In the genomic region with DNA sequence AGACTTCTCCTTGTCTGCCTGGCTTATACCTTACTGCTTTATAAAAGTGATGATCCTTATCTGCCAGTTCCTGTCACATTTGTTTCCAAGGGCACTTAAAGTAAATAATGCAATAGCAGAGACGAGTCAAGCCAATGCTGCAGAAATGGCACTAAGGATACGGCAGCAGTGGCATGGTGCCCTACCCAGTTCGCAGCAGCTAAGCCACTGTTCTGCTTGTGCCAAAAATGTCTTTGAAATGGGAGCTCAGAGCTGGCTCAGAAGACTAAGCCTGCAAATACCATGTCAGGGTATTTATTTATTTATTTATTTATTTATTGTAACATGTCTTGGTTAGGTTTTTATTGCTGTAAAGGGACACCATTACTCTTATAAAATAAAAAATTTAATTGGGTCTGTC, we compare ENCODE assay signal across 18 mouse cellular contexts.
DNase-seq lines count a peak whose midpoint lies in the region; TF ChIP-seq lines count a peak whose summit lies in the region.
"Had no signal": no experiment of that assay in that cellular context is flagged by ENCODE, and none has a peak within 500 bp of the region (broad histone marks: within the 10 kb centered on the region; RNA-seq: fewer than 3 reads in every experiment).

No protein-coding gene starts in this region.

- H3K27ac ChIP-seq in liver, adult 2 months (replicated peaks; ENCODE audit: insufficient read depth, low read depth, low read length), result no peak overlapping the region
- peak overlapping the region; percentile 50; the same call in 1 of the 2 replicates for H3K27ac ChIP-seq in gastrocnemius, adult 2 months
- H3K27ac ChIP-seq: embryonic facial prominence, embryonic 12.5 days; hindbrain, embryonic 14.5 days; intestine, embryonic 15.5 days; limb, embryonic 15.5 days; macrophage had no signal

- no peaks in the 10 kb centered on the region for H3K79me2 ChIP-seq in liver, adult 2 months (ENCODE audit: control insufficient read depth, insufficient read depth, low read length)

- WGBS in liver, adult 2 months, result 33% methylated on average over 3 of the region's 3 CpGs

- H3K9ac ChIP-seq in liver, adult 2 months (ENCODE audit: low read depth, low read length), result no peak overlapping the region
- H3K9ac ChIP-seq: embryonic facial prominence, embryonic 12.5 days; hindbrain, embryonic 14.5 days; intestine, embryonic 15.5 days; limb, embryonic 15.5 days had no signal

- intact Hi-C loops in gastrocnemius, adult 2 months (cut with DNase I), result loop anchor here (10.0 kb wide), 1 partner anchor 137 kb away; the partner anchor contains the start of gene Tle1
- intact Hi-C loops in left cerebral cortex, postnatal 36 days (cut with DNase I), result loop anchor here (10.0 kb wide), 1 partner anchor 127 kb away; no protein-coding TSS in a partner anchor

- TF ChIP-seq POLR2A in liver, adult 2 months (IDR thresholded peaks at IDR 0.05; ENCODE audit: extremely low read depth, insufficient read depth, low read length), result no peak
- no peak for TF ChIP-seq POLR2A in brain, embryonic 14.5 days (IDR thresholded peaks at IDR 0.05; ENCODE audit: borderline replicate concordance, extremely low read depth, insufficient read depth, insufficient read length, poor library complexity, severe bottlenecking)

- no peak for TF ChIP-seq CTCF in liver, adult 2 months (IDR thresholded peaks at IDR 0.05; ENCODE audit: low read depth, low read length)
- TF ChIP-seq CTCF in brain, embryonic 14.5 days (IDR thresholded peaks at IDR 0.05; ENCODE audit: borderline replicate concordance, extremely low read depth, insufficient read depth, insufficient read length), result no peak
- no peak for TF ChIP-seq CTCF in gastrocnemius, adult 2 months (IDR thresholded peaks at IDR 0.05)

- H3K4me1 ChIP-seq in liver, adult 2 months (ENCODE audit: control insufficient read depth, insufficient read depth, low read length), result no peaks in the 10 kb centered on the region
- H3K4me1 ChIP-seq: embryonic facial prominence, embryonic 12.5 days; intestine, embryonic 15.5 days; limb, embryonic 15.5 days had no signal

- no peaks in the 10 kb centered on the region for H3K27me3 ChIP-seq in liver, adult 2 months (ENCODE audit: control insufficient read depth, insufficient read depth, low read length)
- H3K27me3 ChIP-seq: embryonic facial prominence, embryonic 12.5 days; intestine, embryonic 15.5 days; limb, embryonic 15.5 days had no signal

- DNase-seq in cerebellum, postnatal 25 days, result peak; percentile 3 to 10
- DNase-seq in cerebellum, adult 11-12 months, result no peak
- DNase-seq in liver, adult 2 months (ENCODE audit: extremely low read depth, low read depth, low spot score), result peak; percentile 33
- no peak for DNase-seq in liver
- peak; percentile 45 for DNase-seq in brain, embryonic 14.5 days (ENCODE audit: low read depth)
- peak; percentile 75 for DNase-seq in gastrocnemius, adult 2 months
- DNase-seq in kidney, postnatal 4 days, result no peak
- DNase-seq in left cerebral cortex, postnatal 36 days (ENCODE audit: low spot score in 2 of 2), result no peak
- DNase-seq: cerebellum, adult 9-11 months; kidney, adult 8-10 months; kidney, postnatal 25 days; right cerebral cortex, postnatal 25 days; thymus, postnatal 14 days had no signal

- no peak overlapping the region for H3K4me3 ChIP-seq in liver, adult 2 months (ENCODE audit: insufficient read depth, low read depth, low read length)
- no peak overlapping the region for H3K4me3 ChIP-seq in gastrocnemius, adult 2 months
- H3K4me3 ChIP-seq: embryonic facial prominence, embryonic 12.5 days; intestine, embryonic 15.5 days; limb, embryonic 15.5 days had no signal

- no peaks in the 10 kb centered on the region for H3K36me3 ChIP-seq in liver, adult 2 months (ENCODE audit: control insufficient read depth, insufficient read depth, low read length)
- H3K36me3 ChIP-seq: embryonic facial prominence, embryonic 12.5 days; intestine, embryonic 15.5 days; limb, embryonic 15.5 days had no signal

Comparison
In these comparisons a context has a peak if more than half of its experiments do, and no peak if none do; other contexts are left out.
1. DNase-seq: peak in cerebellum, postnatal 25 days (2 of 2), liver, adult 2 months (single experiment), brain, embryonic 14.5 days (single experiment) and gastrocnemius, adult 2 months (single experiment); none in cerebellum, adult 11-12 months (single experiment), liver (single experiment), kidney, postnatal 4 days (0 of 2) and left cerebral cortex, postnatal 36 days (0 of 2).